Mouse (Mus musculus) embryonic fibroblast, embryonic 13.5 days (primary cell): Measurements from ENCODE around the gene 1110032F04Rik.

Experiments used
- CTCF ChIP-seq: IDR thresholded peaks from 2 replicates; pipeline ENCODE4 v1.5.1; 2011; ENCODE audit warnings: mild to moderate bottlenecking, control low read depth, low read length, moderate library complexity, borderline replicate concordance; ENCODE audit not compliant: insufficient read depth
- POLR2A ChIP-seq: IDR thresholded peaks from 2 replicates; pipeline ENCODE4 v1.6.1; 2011; ENCODE audit warnings: low read depth, mild to moderate bottlenecking, control low read depth, low read length, moderate library complexity

GRCm38 (mm10) chr3:68897154-68897553 is 27.8 kb downstream of the 1110032F04Rik start:
- TF ChIP-seq CTCF (no peak), POLR2A (no peak)
